Mouse (Mus musculus) spleen, embryonic (tissue): Measurements from ENCODE around the gene Carmil1.

Source experiments
- CTCF ChIA-PET: fragments of 350-600 bp; sonication (Branson Sonifier 250); formaldehyde crosslinking; loops from one replicate; lab custom pipeline; 2022; lab: Charles Lee

The Carmil1 gene

GRCm38 (mm10) chr13:24049267-24050034, 231.1 kb downstream of the Carmil1 start:
- CTCF ChIA-PET: no interaction called here

- CTCF ChIA-PET: no interaction called here
Measured at GRCm38 (mm10) chr13:24048611-24049010, 232.0 kb downstream of the Carmil1 start.

GRCm38 (mm10) chr13:24045271-24045670, 235.3 kb downstream of the Carmil1 start:
- CTCF ChIA-PET: no interaction called here

GRCm38 (mm10) chr13:24040221-24040620, 240.4 kb downstream of the Carmil1 start:
- CTCF ChIA-PET: no interaction called here

GRCm38 (mm10) chr13:24037502-24037901, 243.1 kb downstream of the Carmil1 start:
- CTCF ChIA-PET: interaction anchor here (0.9 kb wide), 1 partner anchor 254 kb away, joined by 3 read pairs; no protein-coding TSS in a partner anchor

GRCm38 (mm10) chr13:24036150-24036549, 244.4 kb downstream of the Carmil1 start:
- CTCF ChIA-PET: no interaction called here

GRCm38 (mm10) chr13:24027191-24028170, 253.1 kb downstream of the Carmil1 start:
- CTCF ChIA-PET: no interaction called here

GRCm38 (mm10) chr13:24018515-24018914, 262.1 kb downstream of the Carmil1 start:
- CTCF ChIA-PET: no interaction called here

- CTCF ChIA-PET: no interaction called here
Measured at GRCm38 (mm10) chr13:24005528-24005927, 275.1 kb downstream of the Carmil1 start.

GRCm38 (mm10) chr13:24001797-24002196, 278.8 kb downstream of the Carmil1 start:
- CTCF ChIA-PET: no interaction called here

GRCm38 (mm10) chr13:24001081-24001480, 279.5 kb downstream of the Carmil1 start:
- CTCF ChIA-PET: no interaction called here

GRCm38 (mm10) chr13:23998826-23999225, 281.8 kb downstream of the Carmil1 start:
- CTCF ChIA-PET: no interaction called here

- CTCF ChIA-PET: no interaction called here
Measured at GRCm38 (mm10) chr13:23994756-23995155, 285.8 kb downstream of the Carmil1 start.

- CTCF ChIA-PET: no interaction called here
Measured at GRCm38 (mm10) chr13:23994024-23994423, 286.6 kb downstream of the Carmil1 start.

- CTCF ChIA-PET: no interaction called here
Measured at GRCm38 (mm10) chr13:23990928-23991327, 289.7 kb downstream of the Carmil1 start, which contains the start of gene Scgn. TSS of gene Scgn (minus strand) at chr13:23991214.

GRCm38 (mm10) chr13:23990451-23990850, 290.1 kb downstream of the Carmil1 start:
- CTCF ChIA-PET: no interaction called here

GRCm38 (mm10) chr13:23985130-23985529, 295.5 kb downstream of the Carmil1 start:
- CTCF ChIA-PET: no interaction called here

GRCm38 (mm10) chr13:23972271-23972670, 308.3 kb downstream of the Carmil1 start:
- CTCF ChIA-PET: no interaction called here

GRCm38 (mm10) chr13:23971870-23972269, 308.7 kb downstream of the Carmil1 start:
- CTCF ChIA-PET: no interaction called here

GRCm38 (mm10) chr13:23964909-23965308, 315.7 kb downstream of the Carmil1 start:
- CTCF ChIA-PET: interaction anchor here (0.7 kb wide), 2 partner anchors 15 to 24 kb away, joined by 3 read pairs; no protein-coding TSS in a partner anchor
